Mouse (Mus musculus): ENCODE measurements around the gene Bcas3.

Gene Bcas3

GRCm38 (mm10) chr11:85352539-85353380 lies at the start of gene Bcas3:
Bcas3 (plus strand) TSS chr11:85353167.
- peak; percentile 98 to 99 for DNase-seq (ENCODE audit: low spot score in 2 of 2)

DNA sequence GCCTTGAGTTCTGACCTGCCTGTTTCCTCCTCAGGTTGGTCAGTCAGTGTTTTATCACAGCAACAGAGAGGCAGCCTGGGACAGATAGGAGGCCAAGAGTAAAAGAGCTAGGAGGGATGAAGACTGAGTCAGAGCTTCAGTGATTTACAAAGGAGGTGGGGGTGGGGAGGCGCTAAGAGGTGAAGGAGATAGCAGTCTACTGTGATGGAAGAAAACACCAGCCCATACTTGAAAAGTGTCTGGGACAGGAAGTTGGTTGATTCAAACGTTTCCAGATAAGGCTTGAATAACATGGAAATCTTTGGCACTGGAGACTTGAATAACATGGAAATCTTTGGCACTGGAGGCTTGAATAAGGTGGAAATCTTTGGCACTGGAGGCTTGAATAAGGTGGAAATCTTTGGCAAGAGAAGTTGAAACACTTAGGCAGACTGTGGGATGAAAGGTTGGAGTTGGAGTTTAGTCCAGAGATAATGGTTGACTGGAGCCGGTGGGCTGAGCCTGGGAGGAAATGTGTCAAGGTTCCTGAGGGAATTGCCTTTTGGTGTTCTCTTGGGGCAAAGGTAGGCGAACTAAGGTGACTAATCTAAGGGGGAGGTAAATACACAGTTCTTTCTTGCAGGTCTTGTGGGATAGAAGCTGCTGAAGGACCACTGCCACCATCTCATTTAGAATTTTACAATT lies 46.2 kb upstream of the Bcas3 start:
- no peak for DNase-seq (ENCODE audit: low spot score in 2 of 2)

DNA sequence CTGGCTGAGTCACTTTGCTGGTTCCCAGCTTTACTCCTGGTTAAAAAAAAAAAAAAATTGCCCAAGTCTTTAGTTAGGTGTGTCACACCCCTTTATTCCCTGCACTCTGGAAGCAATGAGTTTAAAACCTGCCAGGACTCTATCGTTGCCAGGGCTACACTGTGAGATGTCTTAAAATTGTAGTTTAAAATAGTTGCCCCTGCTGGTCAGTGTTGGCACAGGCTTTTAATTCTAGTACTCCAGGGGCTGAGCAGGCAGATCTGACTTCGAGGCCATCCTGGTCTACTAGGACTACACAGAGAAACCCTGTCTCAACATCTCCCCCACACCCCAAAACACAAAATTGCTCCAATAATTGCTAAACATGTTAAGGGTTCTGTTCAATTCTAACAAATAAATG lies 44.2 kb upstream of the Bcas3 start:
- DNase-seq (ENCODE audit: low spot score in 2 of 2): peak in 1 of 2 experiments; percentile 10

- no peak for DNase-seq (ENCODE audit: low spot score in 2 of 2)
These were observed 42.6 kb upstream of the Bcas3 start for GRCm38 (mm10) chr11:85310407-85310712.

- DNase-seq (ENCODE audit: low spot score in 2 of 2): peak; percentile 96 to 98
These were observed 42.0 kb upstream of the Bcas3 start, which contains the start of gene Ppm1d for GRCm38 (mm10) chr11:85310713-85311574. Ppm1d (plus strand) TSS chr11:85311244.

DNA sequence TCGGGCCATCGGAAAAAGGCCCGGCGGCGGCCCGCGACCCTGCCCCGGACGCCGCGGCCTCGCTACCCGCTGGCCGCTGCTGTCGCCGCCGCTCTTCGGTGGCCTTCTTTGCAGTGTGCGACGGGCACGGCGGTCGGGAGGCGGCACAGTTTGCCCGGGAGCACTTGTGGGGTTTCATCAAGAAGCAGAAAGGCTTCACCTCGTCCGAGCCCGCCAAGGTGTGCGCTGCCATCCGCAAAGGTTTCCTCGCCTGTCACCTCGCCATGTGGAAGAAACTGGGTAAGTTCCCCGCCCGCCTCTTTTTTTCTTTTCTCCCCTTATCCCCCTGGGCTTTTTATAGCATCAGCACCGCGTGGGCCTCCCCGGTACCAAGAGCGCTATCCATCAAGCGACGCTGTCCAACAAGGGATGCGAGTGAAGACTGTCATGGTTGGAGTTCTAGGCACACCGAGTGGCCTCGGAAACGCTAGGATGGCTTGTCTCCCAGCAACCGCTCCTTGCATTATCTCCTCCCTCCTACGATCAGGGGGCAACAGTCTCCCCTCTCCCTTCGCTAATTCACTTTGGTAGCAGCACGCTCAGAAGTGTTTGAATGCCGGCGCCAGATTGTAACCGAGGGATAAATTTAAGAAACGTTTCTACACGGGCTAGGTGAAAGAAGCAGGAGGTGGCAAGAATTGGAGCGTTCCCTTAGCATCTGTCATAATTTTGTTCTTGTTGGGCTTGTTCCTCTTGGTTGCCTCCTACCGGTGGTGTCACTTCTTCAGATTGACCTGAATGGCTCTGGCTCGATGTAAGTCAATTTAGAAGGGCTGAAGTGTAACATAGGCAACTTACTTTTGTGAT lies 41.1 kb upstream of the Bcas3 start:
- DNase-seq (ENCODE audit: low spot score in 2 of 2): peak; percentile 49 to 70

DNA sequence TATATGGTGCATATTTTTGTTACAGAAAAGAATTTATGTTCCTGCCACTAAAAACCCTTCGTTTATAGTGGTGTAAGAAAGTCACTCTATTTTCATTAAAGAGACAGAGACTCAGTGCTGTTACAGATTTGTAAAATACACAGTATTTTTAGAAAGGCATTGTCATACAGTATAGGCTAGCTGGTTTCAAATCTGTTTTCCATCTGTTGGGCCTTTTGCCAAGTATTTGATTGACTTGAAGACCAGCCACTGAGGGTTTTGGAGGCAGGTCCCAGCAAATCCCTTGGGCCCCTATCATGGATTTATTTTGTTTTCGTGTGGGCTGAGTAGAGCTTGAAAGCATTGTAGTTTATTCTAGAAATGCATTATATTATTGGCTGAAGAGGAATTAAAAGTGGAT lies 40.1 kb upstream of the Bcas3 start:
- DNase-seq (ENCODE audit: low spot score in 2 of 2): peak; percentile 47 to 56

DNA sequence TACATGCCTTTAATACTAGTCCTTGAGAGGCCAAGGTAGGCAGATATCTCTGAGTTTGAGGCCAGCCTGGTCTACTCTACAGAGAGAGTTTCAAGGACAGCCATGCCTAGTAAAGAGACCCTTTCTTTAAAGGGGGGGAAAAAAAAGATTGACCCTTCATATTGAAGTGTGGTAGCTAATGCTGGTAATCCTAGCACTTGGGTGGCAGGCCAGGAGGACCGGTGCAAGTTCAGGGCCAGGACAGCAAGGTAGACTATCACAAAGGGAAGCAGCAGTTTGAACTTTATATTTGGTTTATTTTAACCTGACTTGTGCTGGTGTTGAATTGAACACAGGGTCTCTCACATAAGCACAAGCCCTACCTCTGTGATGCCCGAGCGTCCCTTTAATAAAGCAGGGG lies 39.6 kb upstream of the Bcas3 start:
- no peak for DNase-seq (ENCODE audit: low spot score in 2 of 2)

DNA sequence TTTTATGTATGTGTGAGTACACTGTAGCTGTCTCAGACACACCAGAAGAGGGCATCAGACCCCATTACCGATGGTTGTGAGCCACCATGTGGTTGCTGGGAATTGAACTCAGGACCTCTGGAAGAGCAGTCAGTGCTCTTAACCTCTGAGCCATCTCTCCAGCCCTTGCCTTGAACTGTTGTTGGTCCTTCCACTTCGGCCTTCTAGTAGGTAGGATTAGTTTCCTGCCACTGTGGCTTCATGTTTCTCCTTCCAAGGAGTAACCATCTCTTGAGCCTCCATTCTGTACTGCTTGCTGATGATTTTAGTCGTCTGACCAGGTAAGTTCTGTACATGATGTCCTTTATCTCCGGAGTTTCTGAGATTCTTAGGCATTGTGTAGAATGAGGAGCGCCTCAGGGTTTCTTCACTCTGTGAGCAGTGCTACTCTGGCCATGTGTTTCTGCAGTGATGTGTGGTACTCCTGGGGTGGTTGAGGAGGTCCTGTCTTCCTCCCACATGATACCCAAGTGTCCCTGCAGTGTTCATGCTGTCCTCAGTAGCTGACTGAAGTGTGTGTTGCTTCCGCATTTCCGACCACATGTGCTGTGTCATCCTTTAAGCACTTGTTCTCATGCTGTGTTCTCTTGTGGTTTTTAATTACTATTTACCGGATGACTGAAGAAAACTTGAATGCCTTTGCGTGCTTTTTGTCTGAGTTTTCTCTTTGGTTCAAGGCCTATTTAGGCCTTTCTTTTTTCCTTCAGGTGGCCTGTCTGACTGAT lies 29.2 kb upstream of the Bcas3 start:
- DNase-seq (ENCODE audit: low spot score in 2 of 2): peak; percentile 25 to 28

GRCm38 (mm10) chr11:85328717-85329116 lies 24.2 kb upstream of the Bcas3 start:
- no peak for DNase-seq (ENCODE audit: low spot score in 2 of 2)

DNA sequence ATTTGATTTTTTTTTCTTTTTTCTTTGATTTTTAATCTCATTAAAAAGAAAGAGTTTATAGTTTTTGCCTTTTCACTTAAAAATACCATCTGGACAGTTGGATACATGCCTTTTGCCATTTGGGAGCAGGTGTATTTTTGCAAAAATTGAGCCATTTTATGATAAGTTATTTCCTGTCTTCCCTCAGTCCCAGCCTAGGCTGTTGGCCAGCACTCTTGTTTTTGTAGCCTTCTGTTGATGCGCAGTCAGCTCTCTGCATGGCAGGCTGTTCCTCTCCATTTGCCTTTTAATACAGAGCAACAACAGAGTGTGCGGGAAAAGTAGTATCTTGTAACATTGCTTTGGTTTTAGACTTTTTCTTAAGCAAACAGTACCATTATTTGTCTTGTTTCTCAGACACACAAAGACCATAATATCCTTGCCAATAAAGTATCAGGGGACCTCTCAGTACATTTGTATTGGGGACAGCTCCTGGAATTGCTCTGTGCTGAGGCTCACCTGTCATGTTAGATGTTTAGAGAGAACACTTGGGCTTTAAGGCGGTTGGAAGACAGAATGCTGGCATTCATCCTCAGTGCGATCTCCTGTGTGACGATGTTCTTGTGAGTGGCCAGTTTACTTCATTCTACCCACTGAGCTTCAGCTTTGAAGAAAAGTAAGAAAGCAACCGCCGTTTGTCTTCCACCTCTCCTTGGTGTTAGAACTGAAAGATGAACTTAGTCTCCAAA lies 23.6 kb upstream of the Bcas3 start:
- DNase-seq (ENCODE audit: low spot score in 2 of 2): no peak

DNA sequence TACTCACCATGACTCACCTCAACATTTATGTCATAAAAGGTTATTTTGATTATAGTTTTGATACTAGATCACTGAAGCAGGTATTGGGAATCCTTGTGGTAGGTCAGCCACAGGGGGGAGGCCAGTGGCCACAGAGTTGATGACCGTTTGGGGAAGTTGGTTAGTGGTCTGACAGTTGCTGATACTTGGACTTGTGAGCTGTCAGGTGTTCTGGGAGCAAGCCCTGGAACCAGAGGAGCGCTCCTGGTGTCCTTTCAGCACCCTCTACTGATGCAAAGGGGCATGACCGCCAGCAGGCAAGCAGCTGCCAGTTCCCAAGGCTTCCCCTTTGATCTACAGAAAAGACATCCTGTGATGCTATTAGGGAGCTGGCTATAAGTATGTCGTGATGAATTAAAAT lies 18.2 kb upstream of the Bcas3 start:
- peak in 1 of 2 experiments; percentile 20 for DNase-seq (ENCODE audit: low spot score in 2 of 2)

DNA sequence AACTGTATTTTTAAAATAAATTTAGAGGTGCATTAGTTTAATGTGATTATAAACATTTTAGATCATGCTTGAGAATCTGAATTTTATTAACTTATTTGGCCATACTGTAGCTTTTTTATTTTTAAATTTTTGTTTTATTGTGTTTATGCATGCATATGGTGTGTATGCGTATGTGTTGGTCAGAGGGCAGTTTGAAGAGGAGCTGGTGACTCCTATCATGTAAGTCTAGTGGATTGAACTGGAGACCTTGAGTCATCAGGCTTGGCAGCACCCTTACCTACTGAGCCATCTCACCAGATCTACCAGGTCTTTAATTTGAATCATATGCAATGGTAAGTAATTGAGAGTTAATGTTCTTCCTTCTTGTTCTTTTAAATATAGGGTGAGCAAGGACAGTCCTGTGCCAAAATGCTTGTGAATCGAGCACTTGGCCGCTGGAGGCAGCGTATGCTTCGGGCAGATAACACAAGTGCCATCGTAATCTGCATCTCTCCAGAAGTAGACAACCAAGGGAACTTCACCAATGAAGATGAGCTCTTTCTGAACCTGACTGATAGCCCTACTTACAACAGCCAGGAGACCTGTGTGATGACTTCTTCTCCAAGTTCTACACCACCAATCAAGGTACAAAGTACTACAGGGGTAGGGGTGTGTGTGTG lies 13.7 kb upstream of the Bcas3 start:
- DNase-seq (ENCODE audit: low spot score in 2 of 2): peak; percentile 46 to 73

DNA sequence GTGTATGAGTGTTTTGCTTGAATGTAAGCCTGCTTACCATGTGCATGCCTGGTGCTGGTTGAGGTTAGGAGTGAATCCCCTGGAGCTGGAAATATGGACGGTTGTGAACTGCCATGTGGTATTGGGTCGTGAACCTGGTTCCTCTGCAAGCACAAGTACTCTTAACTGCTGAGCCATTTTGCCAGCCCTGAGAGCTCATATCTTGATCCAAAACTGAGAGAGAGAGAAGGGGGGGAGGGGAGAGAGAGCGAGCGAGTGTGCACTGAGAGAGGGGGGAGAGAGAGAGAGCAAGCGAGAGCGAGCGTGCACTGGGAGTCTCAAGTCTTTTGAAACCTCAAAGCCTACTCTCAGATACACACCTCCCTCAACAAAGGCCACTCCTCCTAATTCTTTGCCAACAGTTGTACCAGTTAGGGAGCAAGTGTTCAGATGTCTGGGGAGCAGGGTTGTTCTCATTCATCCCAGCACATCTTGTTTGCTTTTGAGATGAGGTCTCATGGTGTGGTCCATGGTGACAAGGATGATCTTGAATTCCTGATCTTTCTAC lies 12.8 kb upstream of the Bcas3 start:
- DNase-seq (ENCODE audit: low spot score in 2 of 2): peak in 1 of 2 experiments; percentile 9

- DNase-seq (ENCODE audit: low spot score in 2 of 2): no peak
These were observed 852 bp downstream of the Bcas3 start for GRCm38 (mm10) chr11:85353819-85354218.

- no peak for DNase-seq (ENCODE audit: low spot score in 2 of 2)
These were observed 6.7 kb downstream of the Bcas3 start for GRCm38 (mm10) chr11:85359641-85360040.

DNA sequence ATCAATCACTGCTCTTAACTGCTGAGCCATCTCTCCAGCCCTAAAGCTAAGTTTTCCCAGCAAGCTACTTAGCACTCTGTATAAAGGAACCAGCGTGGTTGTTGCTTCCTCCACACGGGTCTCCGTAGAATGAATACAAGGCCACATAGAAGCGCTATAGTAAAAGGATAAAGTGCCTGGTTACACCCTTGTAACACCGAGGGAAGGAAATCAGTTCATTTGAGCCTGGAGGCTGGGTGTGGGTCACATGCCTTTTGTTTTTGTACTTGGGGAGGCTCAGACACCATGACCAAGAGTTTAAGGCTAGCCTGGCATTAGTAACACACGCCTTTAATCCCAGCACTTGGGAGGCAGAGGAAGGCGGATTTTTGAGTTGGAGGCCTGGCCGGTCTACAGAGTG lies 8.7 kb downstream of the Bcas3 start:
- DNase-seq (ENCODE audit: low spot score in 2 of 2): no peak

DNA sequence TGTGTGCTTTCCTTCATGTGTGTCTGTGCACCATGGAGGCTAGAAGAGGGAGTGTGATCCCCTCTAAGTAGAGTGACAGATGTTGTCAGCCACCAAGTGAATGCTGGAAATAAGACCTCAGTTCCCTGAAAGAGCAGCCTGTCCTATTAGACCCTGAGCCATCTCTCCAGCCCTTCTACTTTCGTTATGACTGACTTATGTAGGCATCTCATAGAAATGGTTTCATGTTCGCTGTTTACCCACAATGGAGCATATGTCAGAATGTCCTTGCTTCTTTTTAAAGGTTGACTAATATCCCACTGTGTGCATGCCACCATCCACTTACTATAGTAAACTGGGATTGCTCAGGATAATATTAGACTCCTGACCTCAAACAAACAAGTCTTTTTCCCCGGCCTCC lies 13.2 kb downstream of the Bcas3 start:
- DNase-seq (ENCODE audit: low spot score in 2 of 2): no peak

DNA sequence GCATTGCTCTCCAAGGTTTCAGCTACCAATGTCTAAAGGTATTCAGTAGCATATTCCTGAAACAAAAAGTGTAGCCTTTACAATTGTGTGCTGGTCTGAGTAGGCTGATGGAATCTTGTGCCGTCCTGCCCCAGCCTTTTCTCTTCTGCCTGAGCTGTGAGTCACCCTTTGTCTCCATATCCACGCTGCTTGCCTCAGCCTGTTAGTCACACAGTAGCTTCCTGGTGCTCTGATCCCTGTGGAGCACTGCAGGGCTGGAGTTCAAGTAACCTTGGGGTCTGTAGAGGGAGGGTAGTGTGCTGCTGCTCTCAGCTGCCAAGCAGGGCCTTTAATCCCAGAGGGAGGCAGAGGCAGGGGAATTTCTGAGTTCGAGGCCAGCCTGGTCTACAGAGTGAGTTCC lies 14.9 kb downstream of the Bcas3 start:
- DNase-seq (ENCODE audit: low spot score in 2 of 2): no peak

Data from spleen, postnatal 36 days (tissue).